Mouse (Mus musculus) heart, adult 18-20 months (tissue): ENCODE measurements around the gene Rrp9. TPM values are rescaled to one million over a fixed set of nuclear protein-coding genes. Genes with fewer than 3 reads are reported as not detected.
A peak's percentile ranks its signal among the peaks of the same experiment; 100 is the strongest.

Source experiments
- DNase-seq, 2 experiments: peaks; one replicate each; pipeline ENCODE4 v3.0.0; 2021 to 2022; ENCODE audit warnings: mixed read lengths in 1 of 2
- long read RNA-seq, 2 experiments: library from polyadenylated mRNA; stranded (forward); transcript quantifications; one replicate each; pipeline ENCODE4 v2.0.0; 2021
- total RNA-seq, 2 experiments: library from RNA; stranded (reverse); gene quantifications; 2 replicates each; pipeline ENCODE4 v1.2.3; 2021

The Rrp9 gene
- total RNA-seq, result 10 to 100 TPM; 21.3 to 26.3 TPM
- long read RNA-seq, experiment 1, transcript Rrp9-201 (15 exons, 1,586 nt), result major isoform, 25 of 26 reads
- long read RNA-seq, experiment 1, partial matches to known transcripts, result 1 of 26 reads
- long read RNA-seq, experiment 1, other reads (novel, unspliced or antisense), result 0 of 26 reads
- long read RNA-seq, experiment 2, transcript Rrp9-201 (15 exons, 1,586 nt), result major isoform, 6 of 9 reads
- long read RNA-seq, experiment 2, partial matches to known transcripts, result 3 of 9 reads
- long read RNA-seq, experiment 2, other reads (novel, unspliced or antisense), result 0 of 9 reads

DNA sequence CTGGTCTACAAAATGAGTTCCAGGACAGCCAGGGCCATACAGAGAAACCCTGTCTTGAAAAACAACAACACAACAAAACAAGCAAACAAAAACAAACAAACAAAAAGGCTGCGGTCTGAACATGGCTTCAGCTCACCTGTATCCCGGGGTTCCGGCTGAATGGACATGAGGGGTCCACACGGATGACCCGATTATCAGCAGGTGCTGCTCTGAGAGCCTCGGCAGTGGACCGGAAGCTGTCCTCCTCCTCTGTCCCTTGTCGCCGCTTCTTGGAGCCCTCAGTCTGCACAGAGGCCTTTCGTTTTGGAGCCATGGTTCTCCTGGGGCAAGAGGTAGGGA is at the start of gene Rrp9:
Rrp9 (plus strand) TSS at position 301 of the 339 bp plus-strand sequence.
- no peak for DNase-seq

DNA sequence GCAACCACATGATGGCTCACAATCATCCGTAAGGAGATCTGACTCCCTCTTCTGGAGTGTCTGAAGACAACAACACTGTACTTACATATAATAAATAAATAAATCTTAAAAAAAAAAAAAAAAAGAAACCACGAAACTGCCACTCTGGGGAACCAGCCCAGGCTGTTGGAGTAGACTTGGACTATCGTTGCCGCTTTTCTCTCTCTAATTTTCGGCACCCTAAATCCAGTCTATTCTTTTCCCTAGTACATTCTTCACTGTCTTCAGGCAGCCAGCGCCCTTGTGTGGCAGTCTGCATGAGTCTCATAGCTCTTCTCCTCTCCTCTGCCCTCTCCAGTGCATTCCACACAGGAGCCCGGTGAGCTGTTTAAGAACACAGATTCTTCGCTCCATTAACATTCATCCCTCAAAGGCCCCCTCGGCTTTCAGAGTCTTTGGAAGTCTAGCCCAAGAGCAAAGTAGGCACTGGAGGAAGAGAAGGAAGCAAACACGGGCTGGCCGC is 47.0 kb upstream of the Rrp9 start:
- no peak for DNase-seq

DNA sequence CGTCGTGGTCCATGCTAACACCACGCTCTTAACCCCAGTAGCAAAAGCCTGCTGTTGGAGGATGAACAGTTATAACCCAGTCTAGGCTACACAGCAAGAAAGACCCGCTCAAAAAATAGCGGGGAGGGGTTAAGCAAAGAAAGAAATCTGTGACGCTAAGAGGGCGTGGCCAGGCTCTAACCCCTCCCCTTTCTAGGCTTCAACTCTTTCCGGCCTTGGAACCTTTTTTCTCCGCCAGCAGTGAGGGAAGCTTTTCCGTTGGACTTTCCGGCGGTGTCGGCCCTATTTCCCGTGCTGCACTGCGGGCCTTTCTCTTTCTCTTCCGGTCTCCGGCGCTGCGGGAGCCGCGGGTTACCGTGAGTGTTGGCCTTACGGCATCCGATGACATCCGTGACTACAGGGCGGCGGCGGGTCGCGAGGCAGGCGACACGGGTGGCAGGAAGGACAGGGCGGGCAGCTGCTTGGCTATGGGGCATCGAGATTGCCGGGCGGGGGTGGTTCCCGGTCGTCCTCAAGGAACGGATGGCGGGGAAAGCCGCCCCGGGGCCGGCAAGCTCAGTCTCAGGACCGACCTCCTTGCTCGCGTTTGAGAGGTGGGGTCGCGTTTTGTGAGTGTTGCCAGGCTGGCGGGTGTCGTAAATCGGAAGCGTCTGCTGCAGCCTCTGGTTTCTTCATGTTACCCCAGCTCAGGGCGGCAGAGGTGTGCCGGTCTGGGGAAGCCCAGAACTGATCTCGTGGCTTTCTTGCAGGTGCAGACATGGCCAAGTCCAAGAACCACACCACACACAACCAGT is 46.3 kb upstream of the Rrp9 start, which contains the start of gene Rpl29:
Rpl29 (plus strand) TSS at position 234 of the 794 bp plus-strand sequence.
- DNase-seq, result peak; percentile 96 to 99

DNA sequence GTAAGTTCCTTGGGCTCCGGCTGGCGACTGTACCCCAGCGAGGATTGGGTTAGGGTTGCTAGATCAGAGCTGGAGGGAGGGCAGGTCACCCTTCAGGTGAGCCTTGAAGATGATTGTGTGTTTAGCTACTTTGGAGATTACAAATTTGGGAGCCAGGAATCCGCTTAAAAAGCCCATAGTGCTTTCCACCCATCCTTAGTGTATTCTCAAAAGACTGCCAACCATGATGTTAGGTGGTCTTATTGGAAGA is 45.8 kb upstream of the Rrp9 start:
- no peak for DNase-seq

DNA sequence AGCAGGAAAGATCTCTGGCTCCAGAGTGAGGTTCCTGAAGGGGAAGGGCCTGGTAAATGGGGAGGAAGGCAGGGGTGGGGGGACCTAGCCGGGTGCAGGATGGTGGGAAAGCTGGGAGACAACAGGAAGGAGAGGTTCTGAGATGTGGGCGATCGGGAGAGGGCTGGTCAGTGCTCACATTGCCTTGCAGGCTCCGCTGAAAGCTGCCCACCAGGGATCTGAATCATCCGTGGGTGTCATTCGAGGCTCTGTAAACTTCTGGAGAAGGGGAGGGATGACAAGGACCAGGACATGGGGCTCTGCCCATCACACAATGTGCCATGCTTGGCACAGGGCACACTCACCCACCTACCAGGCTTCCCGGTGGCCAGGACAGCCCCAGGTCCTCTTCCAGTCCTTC is 42.4 kb upstream of the Rrp9 start:
- DNase-seq, result no peak

DNA sequence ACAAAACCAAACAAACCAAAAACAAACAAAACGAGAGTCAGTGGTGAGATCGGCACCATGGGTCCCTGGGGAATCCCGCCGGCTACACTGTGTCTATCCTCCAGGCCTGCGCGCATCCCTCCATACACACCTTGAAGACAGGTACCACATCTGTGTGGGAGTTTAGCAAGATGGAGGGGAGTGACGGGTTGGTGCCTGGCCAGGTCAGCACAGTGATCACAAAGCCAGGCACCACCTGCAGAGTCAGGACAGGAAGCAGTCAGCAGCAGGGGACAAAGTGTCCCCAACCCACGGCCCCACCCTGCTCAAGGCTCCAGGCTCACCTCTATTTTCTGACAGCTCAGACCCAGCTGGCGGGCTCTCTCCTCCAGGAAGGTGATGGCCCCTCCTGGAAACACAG is 39.2 kb upstream of the Rrp9 start:
- no peak for DNase-seq

DNA sequence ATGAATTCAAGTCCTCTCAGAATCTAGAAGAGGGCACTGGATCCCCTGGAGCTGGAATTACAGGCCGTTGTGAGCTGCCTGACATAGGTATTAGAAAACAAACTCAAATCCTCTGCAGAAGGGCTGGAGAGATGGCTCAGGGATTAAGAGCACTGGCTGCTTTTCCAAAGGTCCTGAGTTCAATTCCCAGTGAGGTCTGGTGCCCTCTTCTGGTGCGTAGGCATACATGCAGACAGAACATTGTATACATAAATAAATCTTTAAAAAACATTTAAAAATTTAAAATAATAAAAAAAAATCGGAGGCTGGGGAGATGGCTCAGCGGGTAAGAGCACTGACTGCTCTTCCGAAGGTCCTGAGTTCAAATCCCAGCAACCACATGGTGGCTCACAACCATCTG is 33.1 kb upstream of the Rrp9 start:
- no peak for DNase-seq

DNA sequence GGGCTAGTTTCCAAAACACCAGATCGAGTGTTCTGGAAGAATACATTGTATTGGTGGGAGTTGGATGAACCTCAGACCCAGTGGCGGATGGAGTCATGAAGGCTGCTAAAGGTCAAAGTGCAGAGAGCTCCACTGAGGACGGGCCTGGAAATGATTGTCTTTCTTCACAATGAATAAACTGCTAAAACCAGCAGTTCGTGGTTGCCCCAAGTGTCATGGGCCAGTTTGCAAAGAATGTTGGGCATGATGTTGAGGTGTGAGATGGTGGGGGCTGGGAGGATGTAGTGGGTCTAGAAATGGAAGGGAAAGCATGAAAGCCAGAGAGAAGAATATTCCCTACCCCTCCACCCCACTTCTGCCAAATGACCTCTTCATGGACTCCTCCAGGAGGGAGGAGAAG is 30.9 kb upstream of the Rrp9 start:
- DNase-seq, result no peak

DNA sequence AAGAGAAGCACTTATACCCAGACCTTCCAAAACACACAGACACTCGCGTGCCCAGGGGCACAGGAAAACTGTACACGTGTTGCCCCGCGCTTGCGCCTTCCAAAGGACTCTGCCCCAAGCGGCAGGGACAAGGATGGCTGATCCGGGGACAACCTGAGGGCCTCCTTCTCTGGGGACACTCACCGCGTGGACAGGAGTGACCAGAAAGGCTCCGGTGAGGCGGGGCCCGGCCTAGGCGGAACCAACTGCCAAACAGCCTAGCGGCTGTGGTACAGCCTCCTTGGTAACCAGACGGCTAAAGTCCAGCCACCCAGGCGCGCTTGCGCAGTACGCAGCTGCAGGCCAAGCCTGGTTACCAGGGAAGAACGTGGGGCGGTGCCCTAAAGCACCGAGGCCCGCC is 28.4 kb upstream of the Rrp9 start, which contains the start of the genes Abhd14b and Abhd14a:
Abhd14b (plus strand) TSS at position 112 of the 400 bp plus-strand sequence.
Abhd14a (minus strand) TSS at position 331 of the 400 bp plus-strand sequence.
- peak; percentile 95 to 98 for DNase-seq

DNA sequence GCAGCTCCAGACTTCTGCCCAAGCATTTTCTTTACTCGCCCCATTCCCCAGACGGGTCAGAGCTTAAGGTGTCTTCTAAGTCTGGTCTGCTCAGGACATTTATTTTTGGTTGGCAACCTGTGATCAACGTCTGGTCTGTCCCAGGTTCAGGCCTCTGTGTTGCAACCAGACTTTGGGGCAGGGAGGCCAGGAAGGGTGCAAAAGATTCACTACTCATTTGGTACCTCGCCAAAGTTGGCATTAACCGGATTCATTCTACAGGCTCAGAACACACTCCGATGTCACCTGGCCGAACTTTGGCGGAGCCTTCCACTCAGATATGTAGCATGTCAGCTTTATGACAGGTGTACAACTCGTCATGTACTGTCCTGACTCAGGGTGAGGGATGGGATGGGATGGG is 27.8 kb upstream of the Rrp9 start:
- DNase-seq, result no peak

DNA sequence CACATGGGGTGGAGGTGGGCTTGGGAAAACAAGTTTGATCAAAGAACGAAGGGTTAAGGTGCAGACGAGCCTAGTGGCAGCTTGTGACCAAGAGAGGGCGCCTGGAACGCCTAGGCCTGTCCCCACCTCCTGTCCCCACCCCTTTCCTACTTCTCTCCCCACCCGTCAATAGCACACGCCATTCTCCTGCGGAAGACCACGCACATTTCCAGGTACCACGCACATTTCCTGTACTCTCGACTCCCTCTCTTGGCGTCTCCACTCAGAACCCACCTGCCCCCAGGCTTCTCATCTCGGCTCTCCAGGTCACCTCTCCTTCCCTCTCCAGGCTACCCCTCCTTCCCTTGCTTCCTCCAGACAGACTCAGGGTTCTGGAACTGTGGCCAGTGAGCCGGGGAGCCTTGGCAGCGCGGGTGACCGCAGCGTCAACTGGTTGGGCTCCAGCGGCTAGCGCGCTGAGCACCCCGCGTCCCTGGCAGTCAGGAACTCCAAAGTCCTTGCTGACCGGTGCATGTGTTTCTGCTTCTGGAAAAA is 27.2 kb upstream of the Rrp9 start:
- DNase-seq, result peak; percentile 88 to 90

DNA sequence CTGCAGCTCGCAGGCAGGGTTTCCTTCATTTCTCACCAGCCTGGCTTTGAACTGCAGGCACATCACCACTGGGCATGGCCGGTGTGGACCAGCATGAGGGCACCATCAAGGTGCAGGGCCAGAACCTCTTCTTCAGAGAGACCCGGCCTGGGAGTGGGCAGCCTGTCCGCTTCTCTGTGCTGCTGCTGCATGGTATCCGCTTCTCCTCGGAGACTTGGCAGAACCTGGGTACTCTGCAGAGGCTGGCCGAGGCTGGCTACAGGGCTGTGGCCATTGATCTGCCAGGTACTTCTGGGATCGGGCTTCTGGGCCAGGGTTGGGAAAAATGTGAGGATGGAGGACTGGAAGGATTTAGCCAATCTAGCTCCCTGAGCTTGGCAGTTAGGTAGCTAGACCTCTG is 25.8 kb upstream of the Rrp9 start:
- DNase-seq, result no peak

DNA sequence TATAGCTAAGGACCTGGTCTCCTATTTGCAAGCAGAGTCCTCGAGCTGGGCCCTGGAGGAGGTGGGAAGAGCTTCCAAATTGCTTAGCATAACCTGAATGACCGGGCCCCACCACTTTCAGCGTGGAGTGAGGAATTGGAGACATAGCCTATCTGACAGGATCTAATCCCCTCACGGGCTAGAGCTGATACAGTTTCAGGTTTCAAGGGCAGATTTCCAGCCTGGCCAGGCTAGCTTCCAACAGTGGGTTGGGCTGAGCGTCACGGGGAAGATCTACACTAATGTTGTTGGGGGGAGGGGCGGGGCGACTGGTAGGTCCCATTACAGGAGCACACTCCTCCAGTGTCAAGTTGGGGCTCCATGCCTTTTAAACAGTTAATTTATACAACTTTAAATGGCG is 25.1 kb upstream of the Rrp9 start:
- peak; percentile 58 to 82 for DNase-seq

DNA sequence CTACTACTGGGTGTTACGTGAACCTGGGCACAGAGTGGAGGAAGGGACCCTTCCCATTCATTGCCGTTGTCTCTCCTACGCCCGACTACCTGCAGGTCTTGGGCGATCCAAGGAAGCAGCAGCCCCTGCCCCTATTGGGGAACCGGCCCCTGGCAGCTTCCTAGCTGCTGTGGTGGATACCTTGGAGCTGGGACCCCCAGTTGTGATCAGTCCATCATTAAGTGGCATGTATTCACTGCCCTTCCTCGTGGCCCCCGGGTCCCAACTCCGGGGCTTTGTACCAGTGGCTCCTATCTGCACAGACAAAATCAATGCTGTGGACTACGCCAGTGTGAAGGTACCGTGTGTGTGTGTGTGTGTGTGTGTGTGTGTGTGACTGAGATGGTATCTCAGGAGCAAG is 24.5 kb upstream of the Rrp9 start:
- DNase-seq, result no peak

DNA sequence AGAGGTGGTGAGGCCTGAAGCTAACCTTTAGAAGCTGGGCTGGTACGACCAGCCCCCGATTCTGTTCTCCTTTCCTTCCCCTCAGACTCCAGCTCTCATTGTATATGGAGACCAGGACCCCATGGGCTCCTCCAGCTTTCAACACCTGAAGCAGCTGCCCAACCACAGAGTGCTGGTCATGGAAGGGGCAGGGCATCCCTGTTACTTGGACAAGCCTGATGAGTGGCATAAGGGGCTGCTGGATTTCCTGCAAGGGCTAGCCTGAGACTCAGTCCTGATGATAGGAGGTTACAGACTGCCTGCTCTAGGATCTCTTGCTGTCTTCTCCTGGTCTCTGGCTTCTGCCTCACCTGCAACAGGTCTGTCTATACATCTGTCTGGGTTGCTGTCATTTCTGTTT is 23.9 kb upstream of the Rrp9 start:
- DNase-seq, result no peak

DNA sequence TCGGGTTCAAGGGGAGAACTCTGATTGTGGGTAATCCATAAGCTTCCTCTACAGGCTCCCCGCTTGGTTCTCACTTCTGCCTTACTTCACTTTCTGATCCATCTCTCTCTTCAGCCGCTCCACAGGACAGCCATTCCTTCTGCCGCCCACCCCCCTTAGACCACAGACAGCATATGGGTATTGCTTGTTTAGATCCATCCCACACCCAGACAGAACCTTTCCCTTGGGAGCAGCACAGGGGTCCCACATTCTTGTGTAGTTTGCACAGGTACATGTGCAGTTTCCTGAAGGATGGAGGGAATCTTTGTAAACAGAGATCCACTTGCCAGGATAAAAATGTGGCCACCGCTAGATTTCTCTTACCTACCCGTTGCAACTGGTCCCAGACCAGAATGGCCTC is 23.4 kb upstream of the Rrp9 start:
- DNase-seq, result no peak

DNA sequence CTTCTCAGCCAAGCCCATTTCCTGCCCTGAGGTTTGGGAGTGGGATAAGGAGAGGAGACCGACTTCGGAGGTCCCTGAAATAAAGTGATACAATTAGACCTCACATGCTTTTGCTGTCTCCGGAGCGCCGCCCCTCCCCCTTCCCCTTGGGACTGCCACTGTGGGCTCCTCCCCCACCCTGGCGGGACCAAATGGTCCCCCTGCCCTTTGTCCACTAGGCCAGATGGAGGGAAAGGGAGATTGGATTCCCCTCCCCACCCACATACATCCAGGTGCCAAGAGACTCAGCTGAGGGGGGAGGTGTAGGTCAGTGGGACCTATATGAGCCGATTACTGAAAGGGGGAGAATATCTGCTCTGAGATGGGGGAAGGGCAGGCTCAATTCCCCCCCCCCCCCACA is 22.9 kb upstream of the Rrp9 start:
- DNase-seq, result no peak

DNA sequence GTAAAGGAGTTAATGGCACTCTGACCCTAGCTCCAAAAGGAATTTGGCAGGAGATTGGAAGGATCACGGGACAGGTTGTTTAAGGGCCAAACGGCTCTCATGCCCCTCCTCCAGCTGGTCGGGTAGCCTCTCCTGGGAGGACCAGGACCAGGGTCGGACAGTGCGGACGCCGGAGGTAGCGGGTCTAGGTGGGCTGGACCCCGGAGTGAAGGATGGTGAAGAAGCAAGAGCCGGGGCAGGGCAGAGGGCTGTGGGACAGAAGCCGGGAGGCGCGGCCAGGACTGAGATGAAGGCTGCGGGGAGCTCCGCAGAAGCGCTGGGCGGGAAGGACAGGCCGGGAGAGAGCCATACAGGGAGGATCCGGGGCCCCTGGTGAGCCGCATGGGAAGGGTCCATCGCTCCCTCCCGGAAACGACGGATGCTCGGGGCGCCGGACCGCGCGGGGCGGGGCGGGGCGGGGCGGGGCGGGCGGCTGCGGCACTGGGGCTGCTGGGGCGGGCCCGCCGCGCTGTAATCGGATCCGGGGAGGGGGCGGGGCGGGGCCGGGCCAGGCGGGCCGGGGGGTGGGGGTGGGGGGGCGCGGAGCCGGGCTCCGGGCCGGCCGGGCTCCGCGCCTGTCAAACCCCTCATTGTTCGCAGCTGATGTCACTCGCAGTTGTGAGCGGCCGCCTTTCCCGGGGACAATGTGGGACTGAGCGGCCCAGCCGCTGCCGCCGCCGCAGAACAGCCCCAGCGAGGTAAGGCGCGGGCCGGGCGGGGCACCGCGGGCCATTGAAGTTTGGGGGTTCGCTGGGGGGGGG is 22.3 kb upstream of the Rrp9 start, which contains the start of gene Pcbp4:
Pcbp4 (plus strand) TSS at position 21 of the 800 bp plus-strand sequence.
- peak; percentile 81 for DNase-seq

DNA sequence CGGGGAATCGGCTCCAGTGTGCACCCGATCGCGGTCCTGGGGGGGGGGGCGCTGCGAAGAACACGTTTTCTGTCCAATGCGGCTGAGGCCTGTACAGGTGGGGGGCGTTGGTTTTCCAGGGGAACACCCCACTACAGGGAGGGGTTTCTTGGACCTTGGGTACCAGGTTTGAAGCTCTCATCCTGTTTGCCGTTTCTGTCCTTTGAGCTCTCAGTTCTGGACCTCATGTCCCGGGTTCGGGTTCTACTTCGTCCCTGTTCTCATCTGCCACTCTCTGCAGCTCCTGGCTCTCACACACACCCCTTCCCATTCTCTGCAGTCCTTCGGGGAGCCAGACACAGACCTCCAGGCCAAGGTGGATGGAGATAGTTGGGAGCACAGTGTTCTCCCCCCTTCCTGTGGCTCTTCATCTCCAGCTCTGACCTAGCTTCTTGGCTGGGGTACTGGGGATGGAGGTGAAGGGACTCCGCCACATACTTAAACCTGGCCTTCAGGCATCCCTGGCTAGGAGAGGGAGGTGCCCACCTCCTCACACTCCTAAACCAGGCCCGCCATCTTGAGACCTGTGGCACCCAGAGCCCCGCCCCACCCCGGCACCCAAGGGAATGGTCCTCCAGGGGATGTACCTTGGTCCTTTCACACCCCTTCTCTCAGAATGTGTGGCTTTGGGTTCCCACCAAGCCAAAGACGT is 21.5 kb upstream of the Rrp9 start:
- DNase-seq, result peak in 1 of 2 experiments; percentile 53

DNA sequence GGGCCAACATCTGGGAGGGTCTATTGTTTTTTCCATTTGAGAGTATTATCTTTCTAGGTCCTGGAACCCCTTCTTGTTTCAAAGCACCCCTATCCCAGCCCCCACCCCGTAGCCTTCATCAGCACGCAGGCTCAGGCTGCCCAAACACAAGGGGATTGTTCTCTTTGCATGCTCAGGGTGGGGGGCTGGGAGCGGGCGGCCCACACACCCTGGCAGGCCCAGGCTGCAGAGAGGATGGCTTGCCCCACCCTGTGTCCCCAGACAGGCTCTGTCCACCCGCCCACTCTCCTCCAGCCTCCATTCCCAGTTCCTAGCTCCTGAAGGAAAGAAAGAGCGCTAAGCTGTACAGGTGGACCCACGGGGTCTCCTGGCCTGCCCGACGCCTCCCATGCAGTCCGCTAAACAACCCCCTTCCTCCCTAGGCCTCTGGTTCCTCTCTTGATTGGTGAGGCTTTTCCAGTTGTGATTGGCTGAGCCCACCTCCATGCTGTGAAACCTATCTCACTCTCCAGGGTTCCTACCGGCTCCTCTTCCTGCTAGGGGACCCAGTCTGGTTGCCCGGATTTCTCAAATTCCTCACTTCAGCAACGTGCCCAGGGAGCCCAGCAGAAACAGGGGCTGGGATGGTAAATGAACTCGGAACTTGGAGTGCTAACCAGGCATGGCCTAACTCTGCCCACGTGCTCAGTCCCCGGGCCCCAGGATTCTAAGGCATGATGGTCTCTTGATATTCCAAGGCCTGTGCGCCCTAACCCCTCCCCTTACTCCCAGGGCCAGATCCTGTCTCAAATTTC is 20.7 kb upstream of the Rrp9 start:
- no peak for DNase-seq
